Mouse (Mus musculus): ENCODE measurements around the gene Ctrb1.

Ctrb1 gene

GRCm38 (mm10) chr8:111690960-111691445 is at the start of gene Ctrb1:
Gene Ctrb1 (minus strand): TSS chr8:111691010.
- DNase-seq (ENCODE audit: low read depth, low spot score), result no peak

DNA sequence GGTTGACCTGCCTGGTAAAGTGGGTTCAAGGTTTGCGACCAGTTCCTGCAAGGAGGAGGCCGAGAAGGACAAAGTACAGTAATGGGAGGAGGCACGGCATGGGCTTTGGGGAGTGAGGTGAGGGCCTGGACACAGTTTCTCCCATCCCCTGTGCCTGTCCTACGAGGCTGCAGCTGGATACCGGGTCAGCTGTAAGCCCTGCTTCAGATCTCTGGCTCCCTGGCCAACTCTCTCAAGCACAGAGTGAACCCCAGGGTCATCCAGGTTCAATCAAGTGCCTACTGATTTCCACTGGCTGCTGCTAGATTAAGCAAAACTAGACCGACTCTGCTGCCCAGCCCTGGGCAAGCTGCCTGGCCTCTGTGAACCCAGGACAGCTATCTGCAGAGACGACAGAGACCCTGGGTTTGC is 49.5 kb upstream of the Ctrb1 start:
- no peak for DNase-seq (ENCODE audit: low read depth, low spot score)

- DNase-seq (ENCODE audit: low read depth, low spot score), result peak; percentile 52
These were observed 48.8 kb upstream of the Ctrb1 start for GRCm38 (mm10) chr8:111739604-111740003.

GRCm38 (mm10) chr8:111738867-111739266 is 48.1 kb upstream of the Ctrb1 start:
- no peak for DNase-seq (ENCODE audit: low read depth, low spot score)

GRCm38 (mm10) chr8:111736321-111736720 is 45.5 kb upstream of the Ctrb1 start:
- DNase-seq (ENCODE audit: low read depth, low spot score), result no peak

- DNase-seq (ENCODE audit: low read depth, low spot score), result no peak
These were observed 45.0 kb upstream of the Ctrb1 start for GRCm38 (mm10) chr8:111735791-111736190.

DNA sequence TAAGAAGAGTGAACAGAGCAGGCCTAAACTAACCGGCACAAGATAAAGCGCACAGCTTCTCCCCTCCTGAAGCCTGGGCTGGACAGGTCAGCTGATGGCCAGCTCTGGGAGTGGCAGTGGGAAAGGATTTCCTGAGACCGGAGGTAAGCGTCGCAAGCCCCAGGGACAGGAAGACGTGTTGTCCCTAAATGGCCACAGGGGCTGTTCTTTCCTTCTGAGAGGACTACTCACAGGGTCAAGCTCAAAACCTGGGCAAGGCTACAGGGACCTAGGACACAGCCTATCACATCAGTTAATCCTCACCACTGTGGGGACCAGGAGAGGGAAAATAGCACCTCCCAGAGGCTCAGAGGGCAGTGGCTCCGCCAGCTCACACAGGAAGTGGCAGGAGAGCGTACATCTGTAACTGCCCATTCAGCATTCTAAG is 44.5 kb upstream of the Ctrb1 start:
- no peak for DNase-seq (ENCODE audit: low read depth, low spot score)

DNA sequence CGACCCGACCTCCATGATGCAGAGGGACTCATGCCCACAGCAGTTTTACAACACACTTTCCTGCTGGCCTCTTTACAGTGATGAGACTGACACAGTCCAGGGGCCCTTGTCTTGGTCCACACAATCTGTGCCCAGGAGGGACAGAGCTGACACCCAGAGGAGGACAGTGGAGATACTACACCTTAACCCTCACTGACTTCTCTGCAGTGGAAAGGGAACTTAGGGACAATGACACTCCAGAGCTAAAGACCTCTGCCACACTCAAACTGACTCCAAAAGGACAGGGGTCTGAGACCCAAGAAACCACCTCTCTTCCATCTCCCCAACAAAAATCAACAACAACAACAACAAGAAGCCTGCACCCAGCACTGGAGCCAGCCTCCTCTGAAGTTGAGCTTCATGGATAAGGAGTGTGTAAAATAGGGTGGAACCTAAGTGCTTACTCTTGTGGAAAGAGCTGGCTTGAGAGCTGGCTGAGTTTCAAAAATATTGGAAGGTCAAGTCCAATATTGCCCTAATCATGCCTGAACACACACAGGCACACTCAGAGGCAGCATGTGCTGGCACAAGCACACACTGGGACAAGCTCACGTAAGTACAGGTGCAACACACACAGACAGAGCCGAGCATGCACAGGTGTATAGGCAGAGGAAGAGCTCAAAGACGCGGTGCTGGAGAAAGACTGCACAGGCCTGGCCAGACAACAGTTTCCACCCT is 43.6 kb upstream of the Ctrb1 start:
- no peak for DNase-seq (ENCODE audit: low read depth, low spot score)

GRCm38 (mm10) chr8:111733581-111734243 is 42.9 kb upstream of the Ctrb1 start:
- DNase-seq (ENCODE audit: low read depth, low spot score), result no peak

GRCm38 (mm10) chr8:111732406-111733085 is 41.7 kb upstream of the Ctrb1 start:
- no peak for DNase-seq (ENCODE audit: low read depth, low spot score)

- peak; percentile 92 for DNase-seq (ENCODE audit: low read depth, low spot score)
These were observed 41.2 kb upstream of the Ctrb1 start for GRCm38 (mm10) chr8:111732004-111732403.

DNA sequence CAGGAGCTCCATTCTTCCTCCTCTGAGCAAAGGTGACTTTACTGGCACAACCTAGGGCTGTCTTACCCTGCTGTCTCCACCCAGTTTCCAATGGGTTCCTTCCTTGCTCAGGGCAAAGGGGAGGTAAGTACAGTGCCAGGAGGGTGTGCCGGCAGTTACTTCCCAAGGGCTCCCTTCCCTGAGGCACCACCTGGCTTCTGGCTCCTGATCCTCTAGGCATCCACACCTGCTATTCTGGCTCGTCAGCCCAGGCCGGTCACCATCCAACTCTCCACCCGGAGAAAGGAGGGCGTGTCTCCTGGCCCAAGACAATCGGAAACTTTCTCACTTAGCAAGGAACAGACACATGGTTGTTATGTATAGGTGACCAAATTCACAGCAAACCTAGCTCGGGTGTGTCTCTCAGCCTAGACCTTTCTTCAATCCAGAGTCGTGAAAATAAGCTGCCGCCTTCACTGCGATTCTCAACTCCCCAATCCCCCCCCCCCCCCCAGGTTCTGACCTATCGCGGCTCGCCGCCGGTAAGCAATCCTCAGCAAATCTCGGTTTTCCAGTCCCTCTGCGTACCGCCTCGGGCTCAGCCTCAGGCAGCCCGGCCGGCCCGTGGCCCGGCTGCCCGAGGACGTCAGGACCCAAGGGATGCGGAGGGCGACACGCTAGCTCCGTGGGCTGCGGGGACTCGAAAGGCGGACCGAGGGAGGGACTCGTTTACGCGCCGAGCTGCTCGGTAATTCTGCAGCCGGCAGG is 40.6 kb upstream of the Ctrb1 start:
- DNase-seq (ENCODE audit: low read depth, low spot score), result peak; percentile 59

DNA sequence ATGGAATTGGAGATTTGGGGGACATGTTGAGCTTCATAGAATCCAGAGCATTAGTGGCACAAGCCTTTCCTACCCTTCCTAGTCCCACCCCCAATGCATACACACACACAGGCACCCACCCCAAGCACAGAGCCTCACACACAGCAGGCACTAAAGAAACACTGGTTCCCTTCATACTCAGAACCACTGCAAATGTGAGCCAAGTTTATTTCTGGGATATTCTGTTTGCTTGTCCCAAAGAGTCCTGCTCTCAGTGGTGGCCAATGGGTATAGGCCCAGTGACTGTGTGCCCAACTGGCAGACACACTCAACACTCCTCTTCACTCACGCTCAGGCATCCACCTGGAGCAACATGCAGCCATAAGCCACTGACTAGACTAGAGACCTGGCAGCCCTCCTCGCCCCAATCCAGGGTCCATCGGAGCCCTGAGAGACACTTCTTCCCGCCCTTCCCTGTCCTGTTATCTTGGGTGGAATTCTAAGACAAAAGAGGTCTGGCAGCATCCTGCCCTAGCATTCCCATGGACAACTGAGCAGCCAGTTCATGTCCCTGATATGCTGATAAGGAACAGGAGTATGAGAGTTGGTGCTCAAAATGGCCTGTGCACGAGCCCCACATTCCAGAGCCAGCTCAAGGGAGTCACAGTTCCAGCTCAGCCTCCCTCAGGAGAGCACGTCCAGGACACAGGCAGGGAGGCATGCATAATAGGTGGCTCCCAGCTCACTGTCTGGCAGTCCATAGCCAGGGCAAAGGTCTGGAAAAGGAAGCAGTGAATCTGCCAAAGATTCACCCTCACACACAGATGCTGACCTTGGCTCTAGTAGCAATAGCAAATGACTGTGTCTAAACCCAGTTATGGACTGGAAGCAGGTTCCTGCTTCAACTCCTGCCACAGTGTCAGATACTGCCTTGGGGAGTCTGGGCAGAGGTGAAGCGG is 38.7 kb upstream of the Ctrb1 start:
- no peak for DNase-seq (ENCODE audit: low read depth, low spot score)

DNA sequence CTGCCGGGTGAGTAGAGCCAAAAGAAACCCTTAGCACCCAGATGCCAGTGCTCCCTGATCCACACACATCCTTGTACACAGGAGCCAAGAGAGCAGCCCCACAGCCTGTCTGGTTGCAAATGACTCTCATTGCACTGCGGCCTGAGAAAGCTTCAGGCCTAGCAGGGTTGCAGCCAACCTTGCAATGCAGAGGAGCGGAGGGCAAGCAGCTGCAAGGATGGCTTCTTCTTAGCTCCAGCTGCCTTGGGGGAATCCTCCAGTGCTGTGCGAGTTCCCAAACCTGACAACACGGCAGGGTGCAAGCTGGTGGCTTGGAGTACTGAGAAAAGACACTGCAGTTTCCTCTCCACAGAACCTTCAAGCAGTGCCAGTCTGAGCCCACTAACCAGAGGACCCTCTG is 37.7 kb upstream of the Ctrb1 start:
- no peak for DNase-seq (ENCODE audit: low read depth, low spot score)

- DNase-seq (ENCODE audit: low read depth, low spot score), result no peak
These were observed 36.7 kb upstream of the Ctrb1 start for GRCm38 (mm10) chr8:111727553-111727952.

GRCm38 (mm10) chr8:111726102-111726900 is 35.5 kb upstream of the Ctrb1 start:
- DNase-seq (ENCODE audit: low read depth, low spot score), result no peak

GRCm38 (mm10) chr8:111725341-111725740 is 34.5 kb upstream of the Ctrb1 start:
- no peak for DNase-seq (ENCODE audit: low read depth, low spot score)

GRCm38 (mm10) chr8:111720115-111720544 is 29.3 kb upstream of the Ctrb1 start:
- no peak for DNase-seq (ENCODE audit: low read depth, low spot score)

GRCm38 (mm10) chr8:111718937-111719336 is 28.1 kb upstream of the Ctrb1 start:
- DNase-seq (ENCODE audit: low read depth, low spot score), result no peak

DNA sequence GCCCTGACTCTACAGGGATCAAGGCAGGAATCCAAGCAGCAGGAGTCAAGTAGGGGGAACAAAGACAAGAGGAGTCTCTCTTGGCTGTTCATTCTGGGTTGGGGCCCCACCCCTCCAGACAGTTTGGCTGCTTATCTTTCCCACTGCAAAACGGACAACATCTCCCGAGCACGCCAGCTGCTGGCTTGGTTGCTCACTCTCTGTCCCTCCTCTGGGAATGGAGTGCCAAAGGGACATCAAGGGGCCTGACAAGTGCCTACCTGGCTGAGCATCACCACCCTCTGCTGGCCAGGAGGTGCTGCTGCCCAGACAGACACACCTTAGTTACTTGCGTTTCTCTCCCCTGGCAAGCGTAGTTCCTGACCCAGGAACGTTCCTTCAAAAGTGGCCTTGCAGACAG is 27.1 kb upstream of the Ctrb1 start:
- no peak for DNase-seq (ENCODE audit: low read depth, low spot score)
